Mouse (Mus musculus) thymus, adult 2 months (tissue): ENCODE measurements at regions not wholly inside any gene's neighbourhood (a gene's known extent, or its start where the extent isn't known, plus 50 kb on each side); places are given as distances from the start of the nearest gene placed in this dataset.

Experiments used
- DNase-seq: peaks from one replicate; pipeline ENCODE4 v3.0.0; 2021
- H3K27ac ChIP-seq: fragments of 200-500 bp; 2 replicates; pipeline ENCODE4 v1.5.1; 2012; ENCODE audit warnings: low read length, control low read depth; ENCODE audit not compliant: control insufficient read depth, insufficient read depth
- H3K27me3 ChIP-seq: fragments of 200-500 bp; 2 replicates; pipeline ENCODE4 v1.6.1; 2012; ENCODE audit warnings: mild to moderate bottlenecking, low read length, moderate library complexity, mixed read lengths; ENCODE audit not compliant: control insufficient read depth, insufficient read depth
- H3K36me3 ChIP-seq: fragments of 200-500 bp; 2 replicates; pipeline ENCODE4 v1.6.1; 2012; ENCODE audit warnings: mild to moderate bottlenecking, low read length, moderate library complexity; ENCODE audit not compliant: control insufficient read depth, insufficient read depth
- H3K4me1 ChIP-seq: fragments of 200-500 bp; replicated peaks from 2 replicates; pipeline ENCODE4 v1.6.1; 2012; ENCODE audit warnings: low read length; ENCODE audit not compliant: control insufficient read depth, insufficient read depth
- H3K4me3 ChIP-seq: fragments of 200-500 bp; 2 replicates; pipeline ENCODE4 v1.5.1; 2012; ENCODE audit warnings: mild to moderate bottlenecking, low read length, control low read depth, moderate library complexity; ENCODE audit not compliant: control insufficient read depth, insufficient read depth
- CTCF ChIP-seq: fragments of 200-500 bp; IDR thresholded peaks from 2 replicates; pipeline ENCODE4 v1.5.1; 2012; ENCODE audit warnings: mild to moderate bottlenecking, control low read depth, low read length, moderate library complexity, borderline replicate concordance; ENCODE audit not compliant: control insufficient read depth, poor library complexity, insufficient read depth; ENCODE audit errors: extremely low read depth
- POLR2A ChIP-seq: fragments of 200-500 bp; IDR thresholded peaks from 2 replicates; pipeline ENCODE4 v1.6.1; 2012; ENCODE audit warnings: mild to moderate bottlenecking, low read length, control low read depth, moderate library complexity; ENCODE audit not compliant: control insufficient read depth, poor library complexity, insufficient read depth; ENCODE audit errors: extremely low read depth
- WGBS: fragments of 180-500 bp; shearing (Covaris S2); methylation state at CpG from one replicate; pipeline ENCODE4 v1.1.7; 2018; 5-methylcytosine and 5-hydroxymethylcytosine counted together

- no peak for TF ChIP-seq CTCF
- TF ChIP-seq POLR2A, result no peak
- WGBS, result 82% methylated on average over 9 of the region's 9 CpGs
- Histone ChIP-seq H3K4me3 (no peak overlapping the region), H3K27ac (no peak overlapping the region), H3K36me3 (no peaks in the 10 kb centered on the region), H3K27me3 (no peaks in the 10 kb centered on the region), H3K4me1 (no peaks in the 10 kb centered on the region)
- DNase-seq, result no peak
Observed at GRCm38 (mm10) chr6:103832808-103833207, 322.4 kb downstream of the Chl1 start.

DNA sequence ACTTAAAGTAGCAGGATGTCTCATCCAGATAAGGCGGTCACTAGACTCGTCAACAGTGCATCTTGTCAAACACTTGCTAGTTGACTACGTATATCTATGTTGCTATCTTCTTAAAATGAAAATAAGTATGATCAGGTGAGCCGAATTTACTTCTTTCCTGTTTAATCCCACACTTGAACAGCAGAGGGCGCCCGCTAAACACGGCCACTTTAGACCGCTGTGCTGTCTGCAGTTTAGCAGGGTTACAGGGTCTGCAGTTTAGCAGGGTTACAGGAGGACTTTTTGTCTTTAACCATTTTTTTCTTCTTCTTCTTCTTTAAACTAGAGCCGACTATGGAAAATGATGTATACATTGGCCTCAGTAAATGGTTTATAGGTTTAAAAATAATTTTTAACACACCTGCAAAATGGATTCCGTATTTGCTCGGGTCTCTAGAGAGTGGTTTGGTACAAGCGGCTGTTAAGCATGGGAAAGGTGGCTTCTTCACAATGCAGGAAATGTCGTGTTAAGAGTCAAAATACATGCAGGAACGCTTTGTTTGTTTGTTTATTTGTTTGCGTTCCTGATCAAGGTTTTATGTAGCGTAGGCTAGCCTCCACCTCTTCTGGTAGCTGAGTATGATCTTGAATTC, 323.2 kb downstream of the Chl1 start:
- WGBS, result 49% methylated on average over 16 of the region's 16 CpGs
- H3K27me3 ChIP-seq, result no peaks in the 10 kb centered on the region
- no peak overlapping the region for H3K27ac ChIP-seq
- H3K4me1 ChIP-seq, result no peaks in the 10 kb centered on the region
- TF ChIP-seq CTCF (no peak), POLR2A (no peak)
- no peak overlapping the region for H3K4me3 ChIP-seq
- DNase-seq, result peak; percentile 2
- H3K36me3 ChIP-seq, result no peaks in the 10 kb centered on the region

- no peaks in the 10 kb centered on the region for H3K27me3 ChIP-seq
- WGBS, result 91% methylated on average over 8 of the region's 8 CpGs
- no peak overlapping the region for H3K27ac ChIP-seq
- no peak for DNase-seq
- H3K36me3 ChIP-seq, result no peaks in the 10 kb centered on the region
- no peak overlapping the region for H3K4me3 ChIP-seq
- no peak for TF ChIP-seq POLR2A
- no peak for TF ChIP-seq CTCF
- no peaks in the 10 kb centered on the region for H3K4me1 ChIP-seq
Observed at GRCm38 (mm10) chr6:103834726-103835229, 324.4 kb downstream of the Chl1 start.

GRCm38 (mm10) chr6:103859787-103860186, 349.4 kb downstream of the Chl1 start:
- no peaks in the 10 kb centered on the region for H3K4me1 ChIP-seq
- TF ChIP-seq POLR2A, result no peak
- TF ChIP-seq CTCF, result no peak
- DNase-seq, result no peak

DNA sequence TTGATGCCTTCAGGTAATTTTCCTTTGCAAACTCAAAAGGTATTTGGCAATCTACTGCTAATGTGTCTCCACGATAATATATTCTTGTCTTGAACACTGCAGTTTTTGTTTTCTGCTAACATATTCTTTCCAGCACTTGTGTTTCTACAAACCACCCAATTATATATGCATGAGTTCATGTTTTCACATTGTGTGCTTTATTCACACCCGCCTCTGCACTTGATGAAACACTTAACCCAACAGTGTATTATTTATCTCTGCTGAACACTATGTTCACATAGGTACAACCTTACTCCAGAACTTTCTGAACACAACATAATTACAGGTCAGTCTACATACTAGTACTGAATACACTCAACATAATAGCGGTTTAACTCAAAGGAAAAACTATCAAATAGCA, 383.1 kb downstream of the Chl1 start:
- H3K27ac ChIP-seq, result no peak overlapping the region
- no peaks in the 10 kb centered on the region for H3K36me3 ChIP-seq
- TF ChIP-seq POLR2A (no peak), CTCF (no peak)
- no peak for DNase-seq
- H3K4me1 ChIP-seq, result no peaks in the 10 kb centered on the region
- WGBS, result 90% methylated on average over 3 of the region's 3 CpGs
- no peak overlapping the region for H3K4me3 ChIP-seq
- no peaks in the 10 kb centered on the region for H3K27me3 ChIP-seq

More at GRCm38 (mm10) chr6:103859787-103860186, 349.4 kb downstream of the Chl1 start:
- H3K27me3 ChIP-seq, result no peaks in the 10 kb centered on the region
- H3K4me3 ChIP-seq, result no peak overlapping the region
- no peaks in the 10 kb centered on the region for H3K36me3 ChIP-seq
- no peak overlapping the region for H3K27ac ChIP-seq

DNA sequence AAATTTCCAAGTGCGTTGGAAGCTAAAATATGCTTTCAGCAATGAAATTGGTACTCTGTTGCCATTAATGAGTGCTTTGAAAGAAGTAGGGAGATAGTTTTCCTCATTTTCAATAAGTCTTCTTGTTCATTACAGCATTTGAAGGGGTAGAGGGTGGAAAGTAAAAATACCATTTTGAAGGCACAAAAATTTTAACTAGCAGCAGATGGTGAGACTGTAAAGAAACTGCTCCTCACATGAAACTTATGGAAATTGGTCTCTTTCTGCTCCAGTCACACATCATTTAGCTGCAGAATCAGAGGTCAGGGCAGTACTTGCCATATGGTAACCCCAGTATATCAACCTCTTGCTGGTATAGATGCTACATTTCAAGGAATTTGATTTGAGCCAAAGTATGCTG, 414.1 kb downstream of the Chl1 start:
- Histone ChIP-seq H3K27ac (no peak overlapping the region), H3K27me3 (no peaks in the 10 kb centered on the region), H3K4me1 (no peaks in the 10 kb centered on the region), H3K4me3 (no peak overlapping the region), H3K36me3 (no peaks in the 10 kb centered on the region)
- no peak for TF ChIP-seq POLR2A
- DNase-seq, result no peak
- 95% methylated on average over 1 of the region's 1 CpGs for WGBS

DNA sequence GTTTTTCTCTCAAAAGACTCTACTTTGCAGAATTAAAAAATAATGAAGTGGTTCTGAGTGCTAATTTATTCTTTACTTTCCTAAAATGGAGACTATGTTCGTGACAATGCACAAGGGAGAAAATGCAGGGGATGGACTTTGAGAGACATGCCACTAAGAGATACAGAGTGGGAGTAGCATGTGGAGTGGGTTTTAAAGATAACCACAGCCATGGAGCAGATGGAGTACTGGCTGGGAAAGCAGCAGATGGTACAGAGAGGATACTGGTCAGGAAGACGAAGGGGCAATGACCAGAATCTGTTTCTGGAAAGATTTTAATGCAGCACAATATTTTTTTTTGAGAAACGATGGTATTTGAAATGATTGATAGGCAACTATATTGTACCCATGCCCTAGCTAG, 416.7 kb downstream of the Chl1 start:
- WGBS, result 82% methylated on average over 3 of the region's 3 CpGs
- no peaks in the 10 kb centered on the region for H3K36me3 ChIP-seq
- H3K4me3 ChIP-seq, result no peak overlapping the region
- DNase-seq, result no peak
- H3K27ac ChIP-seq, result no peak overlapping the region
- TF ChIP-seq POLR2A, result no peak
- no peak for TF ChIP-seq CTCF
- H3K27me3 ChIP-seq, result no peaks in the 10 kb centered on the region
- no peaks in the 10 kb centered on the region for H3K4me1 ChIP-seq
